Mouse (Mus musculus) heart, embryonic 14.5 days (tissue): ENCODE measurements around the gene Rp2. TPM values are rescaled to one million over a fixed set of nuclear protein-coding genes. Genes with fewer than 3 reads are reported as not detected.
A peak's percentile ranks its signal among the peaks of the same experiment; 100 is the strongest.

Experiments
- ATAC-seq: fragments of 200-750 bp; cut with Nextera tagmentation; 2 replicates; pipeline ENCODE4 v1.8.0; 2017; ENCODE audit warnings: low read depth, moderate TSS enrichment; ENCODE audit not compliant: insufficient number of reproducible peaks, insufficient read depth, low FRiP score
- H3K27ac ChIP-seq, 2 experiments: fragments of 200-500 bp in 1 of 2; fragments of 300-500 bp in 1 of 2; sonication (generic) in 1 of 2; replicated peaks in 1 of 2; 2 replicates each; pipeline ENCODE4 v1.5.1; 2012 to 2014; ENCODE audit warnings: low read depth in 2 of 2, low read length in 2 of 2, control low read depth in 1 of 2, mild to moderate bottlenecking in 1 of 2, mixed read lengths in 1 of 2; ENCODE audit not compliant: control insufficient read depth in 1 of 2, insufficient read depth in 1 of 2
- H3K27me3 ChIP-seq: fragments of 300-500 bp; sonication (generic); 2 replicates; pipeline ENCODE4 v1.6.1; 2014; ENCODE audit warnings: mild to moderate bottlenecking, low read length, control low read depth; ENCODE audit not compliant: control insufficient read depth, insufficient read depth
- H3K36me3 ChIP-seq: fragments of 300-500 bp; sonication (generic); 2 replicates; pipeline ENCODE4 v1.6.1; 2014; ENCODE audit warnings: mild to moderate bottlenecking, control low read depth, low read length, mixed read lengths; ENCODE audit not compliant: control insufficient read depth, insufficient read depth
- H3K4me1 ChIP-seq, 2 experiments: fragments of 200-500 bp in 1 of 2; fragments of 300-500 bp in 1 of 2; sonication (generic) in 1 of 2; 2 replicates each; pipeline ENCODE4 v1.6.1; 2012 to 2014; ENCODE audit warnings: low read length in 2 of 2, control low read depth in 1 of 2, mixed read lengths in 1 of 2; ENCODE audit not compliant: control insufficient read depth in 2 of 2, insufficient read depth in 2 of 2
- H3K4me2 ChIP-seq: fragments of 300-500 bp; sonication (generic); 2 replicates; pipeline ENCODE4 v1.6.1; 2014; ENCODE audit warnings: mild to moderate bottlenecking, low read length
- H3K4me3 ChIP-seq, 2 experiments: fragments of 200-500 bp in 1 of 2; fragments of 300-500 bp in 1 of 2; sonication (generic) in 1 of 2; 2 replicates each; pipeline ENCODE4 v1.5.1; 2012 to 2014; ENCODE audit warnings: low read length in 2 of 2, mild to moderate bottlenecking in 2 of 2, control low read depth in 1 of 2, low read depth in 1 of 2, moderate library complexity in 1 of 2; ENCODE audit not compliant: control insufficient read depth in 1 of 2, insufficient read depth in 1 of 2
- H3K9ac ChIP-seq: fragments of 300-500 bp; sonication (generic); 2 replicates; pipeline ENCODE4 v1.6.1; 2014; ENCODE audit warnings: mild to moderate bottlenecking, low read length
- H3K9me3 ChIP-seq: fragments of 300-500 bp; sonication (generic); 2 replicates; pipeline ENCODE4 v1.6.1; 2016; ENCODE audit warnings: low read length, control low read depth; ENCODE audit not compliant: control insufficient read depth
- WGBS: fragments of 180-500 bp; shearing (Covaris S2); extraction: QIAGEN DNeasy Blood & Tissue Kit; methylation state at CpG from one replicate; pipeline ENCODE4 v1.1.7; 2014; 5-methylcytosine and 5-hydroxymethylcytosine counted together
- polyA plus RNA-seq: library from polyadenylated mRNA; unstranded; fragments of >200 nt; fragmentation: Nextera tagmentation; extraction: Ambion mirVana; gene quantifications from 2 replicates; pipeline ENCODE4 v1.2.1, GENCODE M21; 2014

Rp2 gene
- polyA plus RNA-seq, 1 experiment from 2014 or later: 15.2 TPM

DNA sequence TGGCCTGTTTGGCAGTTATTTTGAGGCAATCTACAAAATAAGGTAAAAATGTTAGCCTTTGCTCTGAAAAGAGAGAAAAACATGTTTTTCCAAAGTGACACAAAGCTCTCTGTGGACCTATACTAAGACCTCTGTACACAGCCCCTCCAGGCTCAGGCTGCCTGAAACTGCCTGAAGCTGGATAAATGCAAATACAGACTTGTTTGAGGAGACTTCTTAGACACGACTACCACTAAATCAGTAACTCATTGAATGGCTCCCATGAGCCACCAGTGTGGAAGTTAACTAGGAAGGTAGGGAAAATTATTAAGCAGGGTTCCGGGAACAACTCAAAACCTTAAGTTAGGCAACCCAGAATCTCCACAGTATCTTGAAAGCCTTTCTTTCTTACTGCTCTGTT is 43.4 kb downstream of the Rp2 start:
- WGBS: 70% methylated on average over 2 of the region's 2 CpGs
- no peak for ATAC-seq
- no peak overlapping the region for H3K4me2 ChIP-seq
- H3K4me1 ChIP-seq: no peaks in the 10 kb centered on the region
- no peak overlapping the region for H3K27ac ChIP-seq
- H3K9me3 ChIP-seq: no peaks in the 10 kb centered on the region
- H3K9ac ChIP-seq: no peak overlapping the region
- no peaks in the 10 kb centered on the region for H3K36me3 ChIP-seq
- no peaks in the 10 kb centered on the region for H3K27me3 ChIP-seq
- no peak overlapping the region for H3K4me3 ChIP-seq

DNA sequence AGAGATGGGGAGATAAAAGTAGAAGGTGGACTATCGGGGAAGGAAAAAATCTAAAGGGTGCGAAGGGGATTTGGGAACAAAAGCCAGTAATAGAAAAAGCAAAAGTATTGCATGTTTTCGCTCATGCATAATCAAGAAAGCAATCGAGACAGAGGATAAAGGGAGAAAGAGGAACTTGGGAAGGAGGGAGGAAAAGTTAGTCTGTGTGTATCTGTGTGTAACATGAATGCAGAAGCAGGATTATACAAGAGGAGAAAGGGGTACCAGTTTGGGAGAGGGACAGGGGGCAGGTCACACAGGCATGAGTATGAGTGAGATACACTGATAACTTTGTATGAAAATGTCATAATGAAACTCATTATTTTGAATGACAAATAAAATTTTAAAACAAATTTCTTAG is 47.1 kb downstream of the Rp2 start:
- H3K9ac ChIP-seq: no peak overlapping the region
- no peaks in the 10 kb centered on the region for H3K36me3 ChIP-seq
- no peaks in the 10 kb centered on the region for H3K4me1 ChIP-seq
- no peak overlapping the region for H3K4me2 ChIP-seq
- H3K9me3 ChIP-seq: no peaks in the 10 kb centered on the region
- H3K27ac ChIP-seq: no peak overlapping the region
- H3K27me3 ChIP-seq: no peaks in the 10 kb centered on the region
- 89% methylated on average over 4 of the region's 4 CpGs for WGBS
- no peak for ATAC-seq
- H3K4me3 ChIP-seq: no peak overlapping the region

DNA sequence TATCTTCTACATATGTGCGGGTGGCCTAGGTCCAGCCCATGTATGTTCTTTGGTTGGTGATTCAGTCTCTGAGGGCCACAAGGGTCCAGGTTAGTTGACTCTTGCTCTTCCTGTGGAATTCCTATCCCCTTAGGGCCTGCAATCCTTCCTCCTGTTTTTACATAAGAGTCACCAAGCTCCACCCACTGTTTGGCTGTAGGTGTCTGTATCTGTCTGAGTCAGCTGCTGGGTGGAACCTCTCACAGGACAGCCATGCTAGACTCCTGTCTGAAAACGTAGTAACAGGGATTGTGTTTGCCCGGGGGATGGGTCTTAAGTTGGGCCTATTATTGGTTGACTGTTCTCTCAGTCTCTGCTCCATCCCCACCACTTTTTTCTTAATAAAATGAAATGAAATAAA is 47.9 kb downstream of the Rp2 start:
- 67% methylated on average over 3 of the region's 3 CpGs for WGBS
- no peak overlapping the region for H3K4me3 ChIP-seq
- H3K4me1 ChIP-seq: no peaks in the 10 kb centered on the region
- no peak overlapping the region for H3K4me2 ChIP-seq
- H3K36me3 ChIP-seq: no peaks in the 10 kb centered on the region
- no peak overlapping the region for H3K9ac ChIP-seq
- no peaks in the 10 kb centered on the region for H3K27me3 ChIP-seq
- no peak for ATAC-seq
- no peak overlapping the region for H3K27ac ChIP-seq
- no peaks in the 10 kb centered on the region for H3K9me3 ChIP-seq

DNA sequence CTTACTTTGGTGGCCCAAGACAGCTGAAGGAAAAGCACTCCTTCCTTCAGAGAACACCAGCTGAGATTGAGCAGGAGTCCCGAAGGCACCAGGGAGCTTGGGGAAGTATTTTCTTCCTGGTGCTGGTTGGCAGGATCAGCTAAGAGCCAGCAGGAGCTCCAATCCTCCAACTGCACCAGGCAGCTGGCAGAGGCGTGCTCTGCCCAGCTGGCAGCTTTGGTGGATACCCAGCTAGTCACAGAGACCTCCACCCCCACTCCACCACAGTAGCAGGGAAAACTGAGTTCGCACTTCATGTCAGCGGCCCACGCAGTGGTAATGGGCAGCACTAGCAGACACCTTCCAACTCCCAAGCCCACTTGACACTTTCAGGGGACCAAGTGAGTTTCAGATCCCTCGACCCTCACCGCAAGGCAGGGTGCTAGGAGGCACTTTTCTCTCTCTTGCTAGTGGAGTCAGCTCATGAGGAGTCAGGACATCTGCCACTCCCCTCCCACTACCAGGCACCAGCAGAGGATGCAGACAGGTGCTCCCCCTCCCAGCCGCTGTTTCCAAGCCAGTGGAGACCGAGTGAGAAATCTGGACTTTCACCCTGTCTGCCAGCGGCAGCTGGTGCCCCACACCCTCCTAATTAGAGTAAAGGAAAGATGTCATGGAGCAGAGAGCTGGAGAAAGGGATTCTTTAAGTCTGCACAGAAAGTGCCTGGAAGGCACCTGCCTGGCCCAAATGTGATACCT is 50.8 kb downstream of the Rp2 start:
- Histone ChIP-seq H3K4me3 (no peak overlapping the region), H3K9me3 (no peaks in the 10 kb centered on the region), H3K4me1 (no peaks in the 10 kb centered on the region), H3K9ac (no peak overlapping the region), H3K4me2 (no peak overlapping the region), H3K27ac (no peak overlapping the region), H3K27me3 (no peaks in the 10 kb centered on the region), H3K36me3 (no peaks in the 10 kb centered on the region)
- 47% methylated on average over 10 of the region's 10 CpGs for WGBS
- ATAC-seq: no peak

DNA sequence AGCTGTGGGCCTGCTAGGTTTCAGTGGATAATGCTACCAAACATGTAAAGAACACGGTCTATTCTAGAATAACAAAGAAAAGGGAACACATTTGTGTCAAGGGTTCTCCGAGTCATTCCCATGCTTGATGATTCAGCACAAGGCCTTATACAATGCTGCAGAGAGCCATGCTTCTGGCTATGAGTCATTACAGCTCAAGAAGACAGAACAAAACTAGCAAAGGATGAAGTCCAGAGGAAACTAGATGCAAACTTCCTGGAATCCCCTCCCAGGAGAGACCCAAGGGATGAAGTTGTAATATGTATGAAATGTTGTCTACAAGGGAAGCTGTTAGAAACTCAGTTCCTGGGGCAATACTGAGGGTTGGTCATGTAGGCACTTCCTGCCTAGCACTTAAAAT is 54.2 kb downstream of the Rp2 start:
- ATAC-seq: no peak
- WGBS: 78% methylated on average over 2 of the region's 2 CpGs
- no peak overlapping the region for H3K27ac ChIP-seq

DNA sequence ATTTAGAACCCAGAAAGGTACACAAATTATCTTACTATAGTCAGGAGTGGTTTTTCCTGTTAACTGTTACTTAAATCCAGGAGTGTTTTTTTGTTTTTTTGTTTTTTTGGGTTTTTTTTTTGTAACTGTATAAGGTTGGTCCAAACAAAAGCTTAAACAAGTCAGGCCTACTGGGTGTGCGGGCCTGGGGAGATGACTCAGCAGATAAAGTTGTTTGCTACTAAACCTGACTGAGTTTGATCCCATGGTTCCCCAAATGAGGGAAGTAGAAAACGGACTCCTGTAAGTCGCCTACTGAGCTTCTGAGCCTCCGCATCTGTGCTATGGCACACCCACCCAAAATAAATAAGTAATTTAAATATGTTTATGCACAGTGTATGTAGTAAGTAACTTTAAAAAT is 55.3 kb downstream of the Rp2 start:
- no peaks in the 10 kb centered on the region for H3K4me1 ChIP-seq
- no peak overlapping the region for H3K4me3 ChIP-seq
- H3K27ac ChIP-seq: no peak overlapping the region
- ATAC-seq: no peak
- no peak overlapping the region for H3K4me2 ChIP-seq
- H3K9me3 ChIP-seq: no peaks in the 10 kb centered on the region
- no peak overlapping the region for H3K9ac ChIP-seq
- H3K27me3 ChIP-seq: no peaks in the 10 kb centered on the region
- 77% methylated on average over 4 of the region's 4 CpGs for WGBS
- H3K36me3 ChIP-seq: no peaks in the 10 kb centered on the region

More for the DNA sequence above, 54.2 kb downstream of the Rp2 start:
- Histone ChIP-seq H3K4me3 (no peak overlapping the region), H3K4me1 (no peaks in the 10 kb centered on the region), H3K9me3 (no peaks in the 10 kb centered on the region), H3K36me3 (no peaks in the 10 kb centered on the region), H3K9ac (no peak overlapping the region), H3K27me3 (no peaks in the 10 kb centered on the region), H3K4me2 (no peak overlapping the region)

DNA sequence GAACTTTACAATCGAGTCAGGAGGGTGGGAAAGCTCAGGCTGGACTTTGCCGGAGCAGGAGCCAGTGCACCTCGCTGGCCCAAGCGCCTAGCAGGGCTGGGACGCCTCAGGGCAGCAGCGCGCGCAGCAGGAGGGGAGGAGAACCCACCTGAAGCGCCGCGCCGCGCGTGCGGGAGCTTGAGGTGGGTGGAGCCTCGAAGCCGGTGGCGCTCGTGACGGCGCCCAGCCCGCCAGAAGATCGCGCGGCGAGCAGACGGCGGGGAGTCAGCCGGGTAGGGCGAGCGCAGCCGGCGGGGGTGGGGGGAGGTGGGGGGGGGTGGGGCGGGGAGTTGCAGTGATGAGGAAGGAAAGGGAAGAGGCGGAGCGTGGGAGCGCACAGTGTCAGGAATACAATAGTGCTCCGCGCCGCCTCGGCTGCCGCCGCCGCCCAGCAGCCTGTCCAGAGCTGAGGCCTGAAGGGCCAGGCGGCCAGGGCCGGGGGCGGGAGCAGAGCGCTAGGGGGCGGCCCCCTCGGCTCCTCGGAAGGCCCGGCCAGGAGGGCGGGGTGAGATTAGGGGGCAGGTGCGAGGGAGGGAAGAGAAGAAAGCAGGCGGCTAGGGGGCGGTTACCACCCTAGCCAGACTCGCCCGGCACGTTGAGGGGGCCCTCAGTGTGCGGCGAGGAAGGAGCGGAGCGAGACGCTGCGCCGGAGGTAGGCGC is 61.0 kb downstream of the Rp2 start, which contains the start of gene Jade3:
Gene Jade3, plus strand, starts transcription at position 549 of the 699 bp plus-strand sequence.
- Histone ChIP-seq H3K27ac (peak within 1 kb of the TSS; percentile 89 to 94), H3K27me3 (no peaks in the 10 kb centered on the region), H3K4me1 (no peaks in the 10 kb centered on the region), H3K4me2 (peak within 1 kb of the TSS; percentile 65), H3K9me3 (no peaks in the 10 kb centered on the region), H3K9ac (peak within 1 kb of the TSS; percentile 78), H3K4me3 (peak within 1 kb of the TSS; percentile 60 to 91), H3K36me3 (peaks cover 4% of the 10 kb centered on the region; the same call in 1 of the 2 replicates)
- peak; percentile 98 for ATAC-seq
- 19% methylated on average over 42 of the region's 67 CpGs for WGBS
